Mouse (Mus musculus) spleen, adult 2 months (tissue): ENCODE results near the gene Tsg101.

Experiments
- CTCF ChIP-seq: fragments of 200-500 bp; IDR thresholded peaks from 2 replicates; pipeline ENCODE4 v1.5.1; 2011; ENCODE audit warnings: mild to moderate bottlenecking, inconsistent platforms; ENCODE audit not compliant: insufficient read depth, insufficient read length, insufficient replicate concordance; ENCODE audit errors: extremely low read depth
- POLR2A ChIP-seq: fragments of 200-500 bp; IDR thresholded peaks from 2 replicates; pipeline ENCODE4 v1.6.1; 2011; ENCODE audit warnings: low read depth, low read length, inconsistent platforms

GRCm38 (mm10) chr7:46934788-46935187 lies 15.0 kb upstream of the Tsg101 start:
- TF ChIP-seq CTCF, result no peak
- no peak for TF ChIP-seq POLR2A
